Mouse (Mus musculus): Measurements from ENCODE around the gene Rtl6. TPM values are rescaled to one million over a fixed set of nuclear protein-coding genes. Genes with fewer than 3 reads are reported as not detected.
A peak's percentile ranks its signal among the peaks of the same experiment; 100 is the strongest.

Rtl6 gene
- polyA plus RNA-seq, 1 experiment from 2014 or later, result 1.1 TPM

- Histone ChIP-seq H3K4me3 (replicated peaks) (no peak overlapping the region), H3K4me1 (replicated peaks) (no peaks in the 10 kb centered on the region), H3K9ac (no peak overlapping the region), H3K36me3 (no peaks in the 10 kb centered on the region), H3K9me3 (replicated peaks) (no peaks in the 10 kb centered on the region), H3K27me3 (no peaks in the 10 kb centered on the region), H3K4me2 (no peak overlapping the region), H3K27ac (no peak overlapping the region)
- WGBS (ENCODE audit: insufficient replicate concordance), result 50% methylated on average over 1 of the region's 1 CpGs
- no peak for ATAC-seq (ENCODE audit: low read depth)
- no peak for DNase-seq
Observed at GRCm38 (mm10) chr15:84578607-84579006, 21.0 kb upstream of the Rtl6 start.

DNA sequence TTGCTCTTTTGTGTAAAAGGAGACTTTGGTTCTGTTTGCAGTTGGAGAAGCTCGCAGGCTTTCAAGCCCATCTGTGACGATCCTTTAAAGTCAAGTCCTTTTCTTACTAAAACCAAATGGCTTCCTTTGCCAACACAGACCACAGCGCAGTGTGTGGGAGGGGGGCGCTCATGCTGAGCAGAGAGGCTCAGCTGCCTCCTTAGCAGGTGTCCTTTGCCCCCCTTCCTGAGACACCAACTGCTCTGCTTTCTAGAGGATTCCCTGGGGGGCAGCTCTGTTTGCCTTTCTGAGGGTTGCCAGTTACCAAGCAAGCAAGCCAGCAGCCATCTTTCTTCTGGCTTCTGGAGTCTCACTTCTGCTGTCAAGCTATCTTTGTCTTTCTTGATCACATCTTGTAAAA is 19.4 kb upstream of the Rtl6 start:
- DNase-seq (no peak), ATAC-seq (ENCODE audit: low read depth) (no peak)
- H3K9ac ChIP-seq, result no peak overlapping the region
- no peak overlapping the region for H3K27ac ChIP-seq
- H3K27me3 ChIP-seq, result no peaks in the 10 kb centered on the region
- 44% methylated on average over 4 of the region's 4 CpGs for WGBS (ENCODE audit: insufficient replicate concordance)
- H3K4me3 ChIP-seq (replicated peaks), result no peak overlapping the region
- H3K4me2 ChIP-seq, result no peak overlapping the region
- H3K9me3 ChIP-seq (replicated peaks), result no peaks in the 10 kb centered on the region
- no peaks in the 10 kb centered on the region for H3K36me3 ChIP-seq
- no peaks in the 10 kb centered on the region for H3K4me1 ChIP-seq (replicated peaks)

GRCm38 (mm10) chr15:84566568-84567110 is 9.0 kb upstream of the Rtl6 start:
- H3K4me2 ChIP-seq, result no peak overlapping the region
- no peak for ATAC-seq (ENCODE audit: low read depth)
- 57% methylated on average over 17 of the region's 17 CpGs for WGBS (ENCODE audit: insufficient replicate concordance)
- no peak overlapping the region for H3K27ac ChIP-seq
- H3K9ac ChIP-seq, result no peak overlapping the region
- H3K9me3 ChIP-seq (replicated peaks), result no peaks in the 10 kb centered on the region
- H3K4me1 ChIP-seq (replicated peaks), result no peaks in the 10 kb centered on the region
- DNase-seq, result no peak
- H3K36me3 ChIP-seq, result no peaks in the 10 kb centered on the region
- H3K27me3 ChIP-seq, result no peaks in the 10 kb centered on the region
- no peak overlapping the region for H3K4me3 ChIP-seq (replicated peaks)

- 57% methylated on average over 2 of the region's 2 CpGs for WGBS (ENCODE audit: insufficient replicate concordance)
- peaks cover 5% of the 10 kb centered on the region; the same call in 1 of the 2 replicates for H3K4me1 ChIP-seq (replicated peaks)
- DNase-seq, result no peak
Observed at GRCm38 (mm10) chr15:84561501-84561900, 3.9 kb upstream of the Rtl6 start.

GRCm38 (mm10) chr15:84556674-84557073 is 949 bp downstream of the Rtl6 start:
- WGBS (ENCODE audit: insufficient replicate concordance), result 84% methylated on average over 17 of the region's 17 CpGs
- H3K27me3 ChIP-seq, result no peaks in the 10 kb centered on the region
- H3K4me2 ChIP-seq, result peak overlapping the region; percentile 70; the same call in 1 of the 2 replicates
- DNase-seq (no peak), ATAC-seq (ENCODE audit: low read depth) (no peak)
- H3K4me3 ChIP-seq (replicated peaks), result no peak overlapping the region
- no peak overlapping the region for H3K27ac ChIP-seq
- peaks cover 5% of the 10 kb centered on the region; the same call in 1 of the 2 replicates for H3K4me1 ChIP-seq (replicated peaks)
- no peaks in the 10 kb centered on the region for H3K36me3 ChIP-seq
- H3K9ac ChIP-seq, result no peak overlapping the region; the same call in 1 of the 2 replicates
- H3K9me3 ChIP-seq (replicated peaks), result no peaks in the 10 kb centered on the region

More at GRCm38 (mm10) chr15:84561501-84561900, 3.9 kb upstream of the Rtl6 start:
- H3K36me3 ChIP-seq, result no peaks in the 10 kb centered on the region
- H3K9ac ChIP-seq, result no peak overlapping the region
- H3K4me3 ChIP-seq (replicated peaks), result no peak overlapping the region
- no peak for ATAC-seq (ENCODE audit: low read depth)
- no peaks in the 10 kb centered on the region for H3K27me3 ChIP-seq
- no peaks in the 10 kb centered on the region for H3K9me3 ChIP-seq (replicated peaks)
- no peak overlapping the region for H3K27ac ChIP-seq
- H3K4me2 ChIP-seq, result no peak overlapping the region

DNA sequence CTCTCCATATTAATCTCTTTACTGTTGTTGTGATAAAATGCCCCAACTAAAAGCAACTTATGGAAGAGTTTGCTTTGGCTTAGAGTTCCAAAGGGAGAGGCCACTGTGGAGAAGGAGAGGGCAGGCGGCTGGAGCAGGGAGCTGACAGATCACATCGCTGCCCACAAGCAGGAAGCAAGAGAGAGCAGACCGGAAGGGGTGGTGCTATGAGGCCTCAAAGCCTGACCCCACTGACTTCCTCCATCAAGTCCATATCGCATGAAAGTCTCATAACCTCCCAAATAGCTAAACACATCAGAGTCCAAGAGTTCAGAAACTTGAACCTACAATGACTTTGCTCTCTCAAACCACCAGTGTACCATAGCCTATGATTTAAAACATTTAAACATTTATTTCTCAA is 6.6 kb downstream of the Rtl6 start:
- no peaks in the 10 kb centered on the region for H3K4me1 ChIP-seq (replicated peaks)
- H3K9ac ChIP-seq, result no peak overlapping the region
- no peak overlapping the region for H3K4me3 ChIP-seq (replicated peaks)
- WGBS (ENCODE audit: insufficient replicate concordance), result 16% methylated on average over 4 of the region's 4 CpGs
- no peak for ATAC-seq (ENCODE audit: low read depth)
- H3K9me3 ChIP-seq (replicated peaks), result no peaks in the 10 kb centered on the region
- no peak overlapping the region for H3K4me2 ChIP-seq
- H3K27ac ChIP-seq, result no peak overlapping the region
- H3K27me3 ChIP-seq, result no peaks in the 10 kb centered on the region
- no peak for DNase-seq
- H3K36me3 ChIP-seq, result no peaks in the 10 kb centered on the region

- Histone ChIP-seq H3K9ac (no peak overlapping the region), H3K4me1 (replicated peaks) (no peaks in the 10 kb centered on the region), H3K36me3 (no peaks in the 10 kb centered on the region), H3K4me2 (no peak overlapping the region), H3K4me3 (replicated peaks) (no peak overlapping the region), H3K27ac (no peak overlapping the region), H3K9me3 (replicated peaks) (no peaks in the 10 kb centered on the region), H3K27me3 (no peaks in the 10 kb centered on the region)
- WGBS (ENCODE audit: insufficient replicate concordance), result 59% methylated on average over 6 of the region's 6 CpGs
- ATAC-seq (ENCODE audit: low read depth), result no peak
- no peak for DNase-seq
Observed at GRCm38 (mm10) chr15:84549291-84549797, 8.3 kb downstream of the Rtl6 start.

DNA sequence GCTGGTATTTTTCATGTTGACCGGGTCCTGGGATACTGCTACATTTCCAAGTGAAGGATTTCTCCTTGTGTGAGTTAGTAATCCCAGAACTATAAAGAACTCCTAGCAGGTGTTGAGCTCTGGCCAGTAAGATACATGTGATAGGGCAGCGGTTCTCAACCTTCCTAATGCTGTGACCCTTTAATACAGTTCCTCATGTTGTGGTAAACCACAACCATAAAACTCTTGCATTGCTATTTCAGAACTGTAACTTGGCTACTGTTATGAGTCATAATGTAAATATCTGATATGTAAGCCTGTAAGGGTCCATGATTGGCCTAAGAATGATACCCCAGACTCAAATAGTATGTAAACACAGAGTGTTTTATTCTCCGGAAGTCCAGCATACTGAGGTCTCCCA is 11.6 kb downstream of the Rtl6 start:
- 52% methylated on average over 3 of the region's 3 CpGs for WGBS (ENCODE audit: insufficient replicate concordance)
- no peak overlapping the region for H3K27ac ChIP-seq

DNA sequence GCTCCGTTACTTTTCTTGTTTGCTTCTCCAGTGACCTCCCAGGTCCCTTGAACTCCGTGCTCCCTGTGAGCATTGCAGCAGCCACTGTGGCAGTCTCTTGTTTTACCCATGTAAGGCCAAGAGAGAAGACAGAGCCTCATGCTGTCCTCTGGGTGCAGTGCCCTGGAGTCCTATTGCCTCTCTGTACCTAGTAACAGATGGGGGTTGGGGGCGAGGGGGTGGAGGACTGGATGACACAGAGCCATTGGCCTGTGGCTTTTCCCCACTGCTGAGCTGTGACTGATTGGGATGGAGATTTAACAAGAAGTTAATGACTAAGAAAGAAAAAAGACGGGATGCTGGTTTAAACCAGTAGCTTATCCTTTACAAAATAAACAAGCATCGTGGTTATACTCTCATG is 16.4 kb downstream of the Rtl6 start:
- no peaks in the 10 kb centered on the region for H3K9me3 ChIP-seq (replicated peaks)
- no peak overlapping the region for H3K9ac ChIP-seq
- H3K4me1 ChIP-seq (replicated peaks), result no peaks in the 10 kb centered on the region
- H3K27me3 ChIP-seq, result no peaks in the 10 kb centered on the region
- H3K27ac ChIP-seq, result no peak overlapping the region
- H3K36me3 ChIP-seq, result no peaks in the 10 kb centered on the region
- DNase-seq, result no peak
- H3K4me2 ChIP-seq, result no peak overlapping the region
- H3K4me3 ChIP-seq (replicated peaks), result no peak overlapping the region
- WGBS (ENCODE audit: insufficient replicate concordance), result 56% methylated on average over 5 of the region's 5 CpGs
- ATAC-seq (ENCODE audit: low read depth), result no peak

More for the DNA sequence above, 11.6 kb downstream of the Rtl6 start:
- H3K36me3 ChIP-seq, result no peaks in the 10 kb centered on the region
- ATAC-seq (ENCODE audit: low read depth), result no peak
- no peaks in the 10 kb centered on the region for H3K27me3 ChIP-seq
- H3K9me3 ChIP-seq (replicated peaks), result no peaks in the 10 kb centered on the region
- no peak overlapping the region for H3K9ac ChIP-seq
- H3K4me3 ChIP-seq (replicated peaks), result no peak overlapping the region
- no peaks in the 10 kb centered on the region for H3K4me1 ChIP-seq (replicated peaks)
- no peak overlapping the region for H3K4me2 ChIP-seq
- no peak for DNase-seq

DNA sequence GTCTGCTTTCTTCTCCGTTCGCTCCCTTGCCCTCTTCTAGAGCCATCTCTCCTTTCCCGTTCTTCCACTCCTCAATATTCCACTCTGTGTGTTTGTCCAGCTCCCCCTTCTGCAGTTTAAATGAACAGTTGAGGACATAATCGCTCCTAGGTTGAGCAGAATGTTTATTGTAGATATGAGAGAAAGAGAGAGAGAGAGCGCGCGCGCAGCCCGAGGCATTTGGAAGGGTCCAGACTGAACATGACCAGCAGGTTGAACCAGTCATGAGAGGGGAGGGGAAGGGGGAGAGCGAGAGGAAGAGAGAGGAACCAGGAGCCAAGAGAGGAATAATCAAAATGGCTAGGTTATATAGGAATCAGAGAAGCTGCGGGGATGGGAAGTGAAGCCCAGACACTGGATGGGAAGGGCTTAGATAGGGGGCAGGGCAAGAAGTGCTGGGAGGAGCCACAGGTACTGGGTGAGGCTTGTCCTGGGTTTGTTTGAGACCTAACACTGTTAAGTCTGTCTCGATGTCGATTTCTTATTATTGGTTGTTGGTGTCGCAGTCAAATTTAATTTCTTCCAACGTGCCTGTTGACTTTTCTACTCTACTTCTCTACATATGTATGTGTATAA is 18.5 kb downstream of the Rtl6 start:
- Histone ChIP-seq H3K4me2 (no peak overlapping the region), H3K4me3 (replicated peaks) (no peak overlapping the region)
- ATAC-seq (ENCODE audit: low read depth), result no peak

GRCm38 (mm10) chr15:84537117-84537516 is 20.5 kb downstream of the Rtl6 start:
- Histone ChIP-seq H3K27me3 (no peaks in the 10 kb centered on the region), H3K9me3 (replicated peaks) (no peaks in the 10 kb centered on the region), H3K36me3 (no peaks in the 10 kb centered on the region), H3K4me3 (replicated peaks) (no peak overlapping the region), H3K27ac (no peak overlapping the region), H3K4me1 (replicated peaks) (no peaks in the 10 kb centered on the region), H3K9ac (no peak overlapping the region), H3K4me2 (no peak overlapping the region)
- DNase-seq (no peak), ATAC-seq (ENCODE audit: low read depth) (no peak)
- 74% methylated on average over 10 of the region's 10 CpGs for WGBS (ENCODE audit: insufficient replicate concordance)

More for the DNA sequence above, 18.5 kb downstream of the Rtl6 start:
- Histone ChIP-seq H3K27ac (no peak overlapping the region), H3K9ac (no peak overlapping the region), H3K9me3 (replicated peaks) (no peaks in the 10 kb centered on the region), H3K27me3 (no peaks in the 10 kb centered on the region), H3K4me1 (replicated peaks) (no peaks in the 10 kb centered on the region), H3K36me3 (no peaks in the 10 kb centered on the region)
- DNase-seq, result no peak
- 65% methylated on average over 15 of the region's 15 CpGs for WGBS (ENCODE audit: insufficient replicate concordance)

DNA sequence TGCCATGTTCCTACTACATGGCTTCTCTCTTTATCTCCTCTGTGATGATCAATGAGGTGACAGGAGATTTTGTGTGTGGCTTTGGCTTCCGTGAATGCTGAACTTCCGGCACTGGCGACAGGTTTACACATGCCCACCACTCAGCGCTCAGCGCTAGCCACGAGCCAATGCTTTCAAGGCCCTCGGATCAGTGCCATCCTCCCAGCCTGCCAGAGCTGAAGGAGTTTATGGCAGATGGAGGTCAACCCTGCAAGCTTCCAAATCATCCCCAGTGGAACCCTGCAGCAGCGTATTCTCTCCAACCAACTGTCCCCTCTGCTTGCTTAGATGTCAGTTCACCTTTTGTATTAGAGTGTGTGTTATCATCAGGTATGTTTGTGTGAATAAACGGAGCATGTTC is 21.0 kb downstream of the Rtl6 start:
- Histone ChIP-seq H3K9ac (no peak overlapping the region), H3K27me3 (no peaks in the 10 kb centered on the region), H3K4me2 (no peak overlapping the region), H3K27ac (no peak overlapping the region), H3K36me3 (no peaks in the 10 kb centered on the region), H3K9me3 (replicated peaks) (no peaks in the 10 kb centered on the region), H3K4me1 (replicated peaks) (no peaks in the 10 kb centered on the region), H3K4me3 (replicated peaks) (no peak overlapping the region)
- ATAC-seq (ENCODE audit: low read depth) (no peak), DNase-seq (no peak)
- 81% methylated on average over 9 of the region's 9 CpGs for WGBS (ENCODE audit: insufficient replicate concordance)

Measured in liver, embryonic 13.5 days (tissue).